Mouse (Mus musculus) lung, postnatal 0 days (tissue): ENCODE measurements around the gene Gkn1.

Experiments used
- CTCF ChIP-seq: IDR thresholded peaks from 2 replicates; pipeline ENCODE4 v1.5.1; 2016; ENCODE audit warnings: antibody characterized with exemption, mild to moderate bottlenecking
- EP300 ChIP-seq: IDR thresholded peaks from 2 replicates; pipeline ENCODE4 v1.6.1; 2016; ENCODE audit warnings: antibody characterized with exemption, mild to moderate bottlenecking, control low read depth

DNA sequence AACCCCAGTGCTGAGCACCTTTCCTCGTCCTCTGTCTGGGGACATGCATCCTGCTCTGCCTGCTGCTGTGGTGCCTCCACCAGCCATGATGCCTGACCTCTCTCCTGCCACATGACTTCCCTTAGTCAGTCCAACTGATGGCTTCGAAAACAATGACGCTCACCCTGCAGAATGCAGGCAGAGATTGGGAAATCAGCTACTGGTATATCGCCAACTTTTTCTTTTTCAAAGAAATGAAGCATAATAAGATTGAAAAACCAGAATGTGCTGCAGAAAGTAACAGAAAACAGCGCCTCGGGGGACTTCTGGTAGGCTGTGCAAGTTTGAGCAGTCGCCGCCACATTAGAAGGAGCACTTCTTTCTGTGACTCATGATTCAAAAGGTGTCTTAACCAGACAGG, 33.8 kb downstream of the Gkn1 start:
- no peak for TF ChIP-seq CTCF
- no peak for TF ChIP-seq EP300
